Comparison of ENCODE assay signal across 19 mouse cellular contexts in genomic region chr5:118365651-118366050, GRCm38 (mm10).
A peak's percentile ranks its signal among the peaks of the same experiment; 100 is the strongest.
DNase-seq lines count a peak whose midpoint lies in the region; ATAC-seq and TF ChIP-seq lines count a peak whose summit lies in the region.
"Had no signal": no experiment of that assay in that cellular context is flagged by ENCODE, and none has a peak within 500 bp of the region (broad histone marks: within the 10 kb centered on the region; RNA-seq: fewer than 3 reads in every experiment).

No protein-coding gene starts in this region.

- WGBS in cerebellum, adult 2 months = 33% methylated on average over 5 of the region's 5 CpGs
- WGBS in kidney, postnatal 0 days = 19% methylated on average over 5 of the region's 5 CpGs
- WGBS in neural tube, embryonic 14.5 days = 30% methylated on average over 5 of the region's 5 CpGs
- WGBS in neural tube, embryonic 15.5 days = 31% methylated on average over 5 of the region's 5 CpGs

- no peaks in the 10 kb centered on the region for H3K9me3 ChIP-seq in kidney, postnatal 0 days (replicated peaks; ENCODE audit: low read length)
- H3K9me3 ChIP-seq in neural tube, embryonic 14.5 days (ENCODE audit: control insufficient read depth, low read length) = no peaks in the 10 kb centered on the region
- H3K9me3 ChIP-seq in neural tube, embryonic 15.5 days (replicated peaks) = no peaks in the 10 kb centered on the region
- H3K9me3 ChIP-seq: hindbrain, embryonic 15.5 days; limb, embryonic 10.5 days; liver, embryonic 13.5 days; neural tube, embryonic 12.5 days had no signal

- H3K27me3 ChIP-seq in cerebellum, adult 2 months (ENCODE audit: control insufficient read depth, insufficient read depth, low read length) = no peaks in the 10 kb centered on the region
- H3K27me3 ChIP-seq in kidney, postnatal 0 days (ENCODE audit: insufficient read depth, low read length) = no peaks in the 10 kb centered on the region
- no peaks in the 10 kb centered on the region for H3K27me3 ChIP-seq in neural tube, embryonic 14.5 days (ENCODE audit: control insufficient read depth, insufficient read depth, low read length)
- no peaks in the 10 kb centered on the region for H3K27me3 ChIP-seq in neural tube, embryonic 15.5 days (replicated peaks)
- H3K27me3 ChIP-seq: hindbrain, embryonic 15.5 days; neural tube, embryonic 12.5 days had no signal

- H3K4me1 ChIP-seq in cerebellum, adult 2 months (ENCODE audit: control insufficient read depth, insufficient read depth, low read length) = no peaks in the 10 kb centered on the region
- H3K4me1 ChIP-seq in kidney, postnatal 0 days (replicated peaks; ENCODE audit: insufficient read depth, low read length) = no peaks in the 10 kb centered on the region
- H3K4me1 ChIP-seq in neural tube, embryonic 14.5 days (ENCODE audit: control insufficient read depth, insufficient read depth, low read length) = no peaks in the 10 kb centered on the region
- H3K4me1 ChIP-seq in neural tube, embryonic 15.5 days = no peaks in the 10 kb centered on the region; the same call in 1 of the 2 replicates
- H3K4me1 ChIP-seq: hindbrain, embryonic 15.5 days had no signal

- 0 out of 2 replicates have a peak, but pooled peaks have one; percentile 4 for TF ChIP-seq CTCF in cerebellum, adult 2 months (IDR thresholded peaks at IDR 0.05; ENCODE audit: borderline replicate concordance, insufficient read depth, low read depth, low read length)
- TF ChIP-seq CTCF in kidney, postnatal 0 days (IDR thresholded peaks at IDR 0.05; ENCODE audit: low read depth) = peak; percentile 40

- H3K9ac ChIP-seq in kidney, postnatal 0 days (ENCODE audit: low read depth, low read length) = no peak overlapping the region
- no peak overlapping the region for H3K9ac ChIP-seq in neural tube, embryonic 14.5 days (replicated peaks; ENCODE audit: low read depth, low read length)
- no peak overlapping the region for H3K9ac ChIP-seq in neural tube, embryonic 15.5 days (replicated peaks)
- H3K9ac ChIP-seq: hindbrain, embryonic 15.5 days; liver, embryonic 13.5 days; neural tube, embryonic 12.5 days had no signal

- H3K4me2 ChIP-seq in kidney, postnatal 0 days (ENCODE audit: low read length) = no peak overlapping the region
- H3K4me2 ChIP-seq in neural tube, embryonic 14.5 days (ENCODE audit: low read depth, low read length) = no peak overlapping the region
- no peak overlapping the region for H3K4me2 ChIP-seq in neural tube, embryonic 15.5 days
- H3K4me2 ChIP-seq: hindbrain, embryonic 15.5 days; liver, embryonic 13.5 days; neural tube, embryonic 12.5 days had no signal

- no peaks in the 10 kb centered on the region for H3K36me3 ChIP-seq in kidney, postnatal 0 days (ENCODE audit: insufficient read depth, low read length)
- no peaks in the 10 kb centered on the region for H3K36me3 ChIP-seq in neural tube, embryonic 14.5 days (ENCODE audit: control insufficient read depth, insufficient read depth, low read length)
- H3K36me3 ChIP-seq in neural tube, embryonic 15.5 days = no peaks in the 10 kb centered on the region
- H3K36me3 ChIP-seq: hindbrain, embryonic 15.5 days; limb, embryonic 10.5 days; liver, embryonic 13.5 days; neural tube, embryonic 12.5 days had no signal

- TF ChIP-seq POLR2A in cerebellum, adult 2 months (IDR thresholded peaks at IDR 0.05; ENCODE audit: borderline replicate concordance, insufficient read depth, low read length) = no peak

- no peak for DNase-seq in cerebellum, adult 2 months
- no peak for DNase-seq in cerebellum, postnatal 14 days
- DNase-seq in kidney, postnatal 0 days (ENCODE audit: low spot score) = peak; percentile 49
- no peak for DNase-seq in kidney, postnatal 14 days
- no peak for DNase-seq in thymus, postnatal 25 days
- no peak for DNase-seq in right cerebral cortex, postnatal 4 days
- DNase-seq: cerebellum, postnatal 36 days; heart, postnatal 14 days; kidney, adult 2 months; liver, embryonic 13.5 days; spleen, adult 18-20 months; thymus, postnatal 14 days had no signal

- H3K27ac ChIP-seq in cerebellum, adult 2 months (ENCODE audit: insufficient read depth, low read length) = no peak overlapping the region
- H3K27ac ChIP-seq in kidney, postnatal 0 days = no peak overlapping the region
- 0 out of 2 replicates have a peak overlapping the region, but pooled peaks have one; percentile 3 for H3K27ac ChIP-seq in neural tube, embryonic 14.5 days (ENCODE audit: low read depth, low read length)
- no peak overlapping the region for H3K27ac ChIP-seq in neural tube, embryonic 15.5 days (replicated peaks)
- H3K27ac ChIP-seq: hindbrain, embryonic 15.5 days; limb, embryonic 10.5 days; liver, embryonic 13.5 days; neural tube, embryonic 12.5 days had no signal

- H3K4me3 ChIP-seq in cerebellum, adult 2 months (replicated peaks; ENCODE audit: insufficient read depth, low read depth, low read length) = no peak overlapping the region
- no peak overlapping the region for H3K4me3 ChIP-seq in kidney, postnatal 0 days (replicated peaks; ENCODE audit: low read depth, low read length)
- H3K4me3 ChIP-seq in neural tube, embryonic 14.5 days (ENCODE audit: low read depth, low read length) = no peak overlapping the region
- no peak overlapping the region for H3K4me3 ChIP-seq in neural tube, embryonic 15.5 days (replicated peaks)
- H3K4me3 ChIP-seq: hindbrain, embryonic 15.5 days; limb, embryonic 10.5 days; liver, embryonic 13.5 days; neural tube, embryonic 12.5 days had no signal

- ATAC-seq in kidney, postnatal 0 days (replicated peaks; ENCODE audit: low FRiP score, low read depth) = no peak
- no peak for ATAC-seq in neural tube, embryonic 14.5 days (ENCODE audit: low read depth)
- ATAC-seq in neural tube, embryonic 15.5 days (ENCODE audit: low FRiP score) = no peak
- ATAC-seq: forebrain, embryonic 14.5 days; midbrain, embryonic 16.5 days had no signal
